Mouse (Mus musculus): ENCODE results near the gene Rnf180. TPM values are rescaled to one million over a fixed set of nuclear protein-coding genes. Genes with fewer than 3 reads are reported as not detected.
A peak's percentile ranks its signal among the peaks of the same experiment; 100 is the strongest.

The Rnf180 gene
- total and polyA plus RNA-seq, 3 experiments: 0.13 to 0.66 TPM; not detected in 1

DNA sequence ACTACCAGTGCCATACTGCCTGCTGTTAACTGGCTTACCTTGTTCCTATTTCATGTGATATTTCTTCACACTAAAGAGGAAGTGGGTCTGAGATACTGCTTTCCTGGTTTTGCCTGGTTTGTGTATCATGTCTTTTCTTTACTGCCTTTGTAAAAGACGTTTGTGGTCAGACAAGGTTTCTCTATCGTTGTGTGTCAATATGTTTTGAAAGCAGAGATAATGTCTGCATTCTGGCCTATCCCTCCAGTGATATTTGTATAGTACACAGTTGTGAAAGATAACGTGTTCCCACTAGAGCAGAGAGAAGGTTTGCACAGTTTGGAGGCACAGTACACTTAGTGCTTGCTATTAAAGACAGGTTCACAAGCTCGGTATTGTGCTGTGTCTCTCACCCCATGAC, 154.7 kb downstream of the Rnf180 start:
- H3K27me3 ChIP-seq (replicated peaks): no peaks in the 10 kb centered on the region
- no peaks in the 10 kb centered on the region for H3K36me3 ChIP-seq (replicated peaks in 1 of 2; ENCODE audit: control insufficient read depth in 1 of 2, insufficient read depth in 1 of 2, low read length in 1 of 2)
- H3K27ac ChIP-seq (ENCODE audit: insufficient read depth, low read depth): no peak overlapping the region
- in situ Hi-C loops (cut with MboI; ENCODE audit: low pct_ligation_motif_present, low pct_unique_long_range_greater_than_20kb, low sequenced_read_pairs): no loop called here
- no peak overlapping the region for H3K9ac ChIP-seq (ENCODE audit: insufficient read depth, low read depth)
- dilution Hi-C loops (cut with MboI; ENCODE audit: extremely low pct_ligation_motif_present, extremely low pct_unique_long_range_greater_than_20kb, low sequenced_read_pairs): no loop called here
- H3K4me1 ChIP-seq (ENCODE audit: control insufficient read depth in 1 of 2, insufficient read depth in 2 of 2): peaks cover 3 to 11% of the 10 kb centered on the region in 2 experiments; a peak in 2 of 4 replicates
- no peaks in the 10 kb centered on the region for H3K9me3 ChIP-seq (replicated peaks; ENCODE audit: low read length)
- no peak overlapping the region for H3K4me3 ChIP-seq (replicated peaks in 1 of 3; ENCODE audit: low read depth in 2 of 3, low read length in 2 of 3, poor library complexity in 1 of 3)
- H3K4me2 ChIP-seq (ENCODE audit: insufficient read depth, low read depth, poor library complexity, severe bottlenecking): 0 out of 2 replicates have a peak overlapping the region, but pooled peaks have one; percentile 21
- DNase-seq (ENCODE audit: extremely low read depth): peak; percentile 13
- no peak for TF ChIP-seq JUN (IDR thresholded peaks at IDR 0.05; ENCODE audit: insufficient read depth, low read depth, low read length)
- TF ChIP-seq NRF1 (IDR thresholded peaks at IDR 0.05; ENCODE audit: low read depth, low read length): no peak
- TF ChIP-seq IRF4 (IDR thresholded peaks at IDR 0.05; ENCODE audit: low read depth, low read length): no peak
- TF ChIP-seq ETS1 (conservative IDR thresholded peaks at IDR 0.05; ENCODE audit: low read depth, low read length): no peak
- TF ChIP-seq POLR2AphosphoS2 (IDR thresholded peaks at IDR 0.05; ENCODE audit: low read depth, low read length): no peak
- no peak for TF ChIP-seq RCOR1 (conservative IDR thresholded peaks at IDR 0.05; ENCODE audit: low read depth, low read length)
- no peak for TF ChIP-seq BHLHE40 (IDR thresholded peaks at IDR 0.05; ENCODE audit: low read depth, low read length)
- no peak for TF ChIP-seq CTCF (conservative IDR thresholded peaks at IDR 0.05 in 1 of 2, IDR thresholded peaks at IDR 0.05 in 1 of 2; ENCODE audit: low read depth in 2 of 2, low read length in 2 of 2)
- no peak for TF ChIP-seq CHD1 (IDR thresholded peaks at IDR 0.05; ENCODE audit: low read depth, low read length)
- no peak for TF ChIP-seq MAFK (IDR thresholded peaks at IDR 0.05; ENCODE audit: insufficient replicate concordance, low read length)
- no peak for TF ChIP-seq TCF12 (IDR thresholded peaks at IDR 0.05; ENCODE audit: low read depth, low read length)
- TF ChIP-seq MAZ (IDR thresholded peaks at IDR 0.05; ENCODE audit: low read depth, low read length): no peak
- TF ChIP-seq JUND (conservative IDR thresholded peaks at IDR 0.05; ENCODE audit: low read depth, low read length): no peak
- no peak for TF ChIP-seq RAD21 (IDR thresholded peaks at IDR 0.05; ENCODE audit: low read depth, low read length)
- no peak for TF ChIP-seq ZKSCAN1 (IDR thresholded peaks at IDR 0.05; ENCODE audit: borderline replicate concordance, low read depth, low read length)
- TF ChIP-seq EP300 (IDR thresholded peaks at IDR 0.05; ENCODE audit: low read length): no peak
- no peaks in the 10 kb centered on the region for H3K79me2 ChIP-seq (replicated peaks; ENCODE audit: control insufficient read depth, extremely low read depth, insufficient read depth, poor library complexity, severe bottlenecking)

DNA sequence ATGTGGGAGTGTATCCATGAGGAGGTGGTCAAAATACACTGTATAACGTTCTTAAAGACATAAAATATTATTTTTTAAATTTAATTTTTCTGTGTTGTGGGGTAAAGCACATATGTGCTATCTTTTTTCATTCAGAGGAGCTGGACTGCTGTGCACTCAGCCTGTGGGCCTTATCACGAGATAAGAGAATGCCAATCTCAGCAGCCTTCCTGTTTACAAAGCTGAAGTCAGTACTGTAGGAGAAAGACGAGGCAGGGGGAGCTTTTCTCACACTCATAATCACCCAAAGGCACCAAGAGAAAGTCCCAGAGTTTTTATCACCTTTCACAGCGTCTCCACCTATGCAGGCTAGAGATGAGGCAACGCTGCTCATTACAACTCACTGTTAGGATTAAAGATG, 160.2 kb downstream of the Rnf180 start:
- Histone ChIP-seq H3K9me3 (replicated peaks; ENCODE audit: low read length) (no peaks in the 10 kb centered on the region), H3K9ac (ENCODE audit: insufficient read depth, low read depth) (no peak overlapping the region), H3K27ac (ENCODE audit: insufficient read depth, low read depth) (no peak overlapping the region), H3K4me2 (ENCODE audit: insufficient read depth, low read depth, poor library complexity, severe bottlenecking) (no peak overlapping the region), H3K4me3 (replicated peaks in 1 of 3; ENCODE audit: low read depth in 2 of 3, low read length in 2 of 3, poor library complexity in 1 of 3) (no peak overlapping the region), H3K4me1 (ENCODE audit: control insufficient read depth in 1 of 2, insufficient read depth in 2 of 2) (peaks cover 0 to 3% of the 10 kb centered on the region in 2 experiments; a peak in 2 of 4 replicates), H3K36me3 (replicated peaks in 1 of 2; ENCODE audit: control insufficient read depth in 1 of 2, insufficient read depth in 1 of 2, low read length in 1 of 2) (no peaks in the 10 kb centered on the region), H3K27me3 (replicated peaks) (no peaks in the 10 kb centered on the region), H3K79me2 (replicated peaks; ENCODE audit: control insufficient read depth, extremely low read depth, insufficient read depth, poor library complexity, severe bottlenecking) (no peaks in the 10 kb centered on the region)
- in situ Hi-C loops (cut with MboI; ENCODE audit: low pct_ligation_motif_present, low pct_unique_long_range_greater_than_20kb, low sequenced_read_pairs): no loop called here
- TF ChIP-seq RCOR1 (conservative IDR thresholded peaks at IDR 0.05; ENCODE audit: low read depth, low read length): no peak
- no peak for TF ChIP-seq ELF1 (IDR thresholded peaks at IDR 0.05; ENCODE audit: low read depth, low read length)
- no peak for TF ChIP-seq RAD21 (IDR thresholded peaks at IDR 0.05; ENCODE audit: low read depth, low read length)
- dilution Hi-C loops (cut with MboI; ENCODE audit: extremely low pct_ligation_motif_present, extremely low pct_unique_long_range_greater_than_20kb, low sequenced_read_pairs): no loop called here
- DNase-seq (ENCODE audit: extremely low read depth): no peak
